Mouse (Mus musculus): ENCODE measurements around the gene Ccdc137.

Ccdc137 gene

GRCm38 (mm10) chr11:120498891-120499290, 41.0 kb downstream of the Ccdc137 start:
- no peak for DNase-seq (ENCODE audit: low spot score in 2 of 2)

GRCm38 (mm10) chr11:120499894-120500293, 42.0 kb downstream of the Ccdc137 start:
- no peak for DNase-seq (ENCODE audit: low spot score in 2 of 2)

GRCm38 (mm10) chr11:120500357-120500756, 42.4 kb downstream of the Ccdc137 start:
- DNase-seq (ENCODE audit: low spot score in 2 of 2), result no peak

- DNase-seq (ENCODE audit: low spot score in 2 of 2), result no peak
These were observed 43.1 kb downstream of the Ccdc137 start for GRCm38 (mm10) chr11:120501018-120501417.

GRCm38 (mm10) chr11:120501701-120502100, 43.8 kb downstream of the Ccdc137 start:
- no peak for DNase-seq (ENCODE audit: low spot score in 2 of 2)

- DNase-seq (ENCODE audit: low spot score in 2 of 2), result no peak
These were observed 47.7 kb downstream of the Ccdc137 start for GRCm38 (mm10) chr11:120505661-120506060.

- no peak for DNase-seq (ENCODE audit: low spot score in 2 of 2)
These were observed 49.0 kb downstream of the Ccdc137 start for GRCm38 (mm10) chr11:120506899-120507298.

GRCm38 (mm10) chr11:120507611-120508289, 49.8 kb downstream of the Ccdc137 start:
- DNase-seq (ENCODE audit: low spot score in 2 of 2), result no peak

GRCm38 (mm10) chr11:120508290-120508870, 50.5 kb downstream of the Ccdc137 start:
- no peak for DNase-seq (ENCODE audit: low spot score in 2 of 2)

GRCm38 (mm10) chr11:120509940-120510339, 52.0 kb downstream of the Ccdc137 start:
- DNase-seq (ENCODE audit: low spot score in 2 of 2), result no peak

GRCm38 (mm10) chr11:120510375-120511030, 52.6 kb downstream of the Ccdc137 start:
- no peak for DNase-seq (ENCODE audit: low spot score in 2 of 2)

GRCm38 (mm10) chr11:120512790-120513453, 55.0 kb downstream of the Ccdc137 start:
- no peak for DNase-seq (ENCODE audit: low spot score in 2 of 2)
